Mouse (Mus musculus): ENCODE results near the gene Cyth1.

- TF ChIP-seq CTCF (conservative IDR thresholded peaks at IDR 0.05; ENCODE audit: insufficient read depth, insufficient read length, low read depth, low read length) (no peak), POLR2A (IDR thresholded peaks at IDR 0.05; ENCODE audit: low read depth, low read length) (no peak)
Measured at GRCm38 (mm10) chr11:118242506-118242905, 5.9 kb downstream of the Cyth1 start.

Data from kidney, adult 2 months (tissue).